Mouse (Mus musculus) heart, postnatal 10 days (tissue): ENCODE measurements at regions not wholly inside any gene's neighbourhood (a gene's known extent, or its start where the extent isn't known, plus 50 kb on each side); places are given as distances from the start of the nearest gene placed in this dataset.

Experiments
- DNase-seq, 2 experiments: peaks; one replicate each; pipeline ENCODE4 v3.0.0; 2021
- intact Hi-C: fragments of 180-260 bp; cut with DNase I; formaldehyde crosslinking; loops from one replicate; pipeline ENCODE4 v1.15.1; 2025

GRCm38 (mm10) chrX:13014051-13014450 is 57.2 kb upstream of the Usp9x start:
- no peak for DNase-seq
- intact Hi-C loops: no loop called here

GRCm38 (mm10) chrX:13013086-13013485 is 58.2 kb upstream of the Usp9x start:
- DNase-seq: no peak
- intact Hi-C loops: no loop called here

GRCm38 (mm10) chrX:12990777-12991176 is 80.5 kb upstream of the Usp9x start:
- intact Hi-C loops: no loop called here
- DNase-seq: no peak

- no peak for DNase-seq
- intact Hi-C loops: loop anchor here (10.0 kb wide), 1 partner anchor 163 kb away; no protein-coding TSS in a partner anchor
Measured at GRCm38 (mm10) chrX:12977676-12978075, 93.6 kb upstream of the Usp9x start.

GRCm38 (mm10) chrX:12968979-12969746 is 102.1 kb upstream of the Usp9x start:
- no peak for DNase-seq
- intact Hi-C loops: no loop called here

- DNase-seq: peak; percentile 40 to 44
- intact Hi-C loops: no loop called here
Measured at GRCm38 (mm10) chrX:12959467-12960314, 111.6 kb upstream of the Usp9x start.

- intact Hi-C loops: no loop called here
Measured at GRCm38 (mm10) chrX:12958873-12959272, 112.4 kb upstream of the Usp9x start.

GRCm38 (mm10) chrX:12950928-12951660 is 120.2 kb upstream of the Usp9x start:
- intact Hi-C loops: no loop called here
- peak; percentile 27 to 29 for DNase-seq

More at GRCm38 (mm10) chrX:12958873-12959272, 112.4 kb upstream of the Usp9x start:
- DNase-seq: no peak

- intact Hi-C loops: no loop called here
- no peak for DNase-seq
Measured at GRCm38 (mm10) chrX:12942451-12942850, 128.8 kb upstream of the Usp9x start.

GRCm38 (mm10) chrX:12936406-12937172 is 134.7 kb upstream of the Usp9x start:
- peak; percentile 40 to 45 for DNase-seq
- intact Hi-C loops: no loop called here

GRCm38 (mm10) chrX:12933294-12933807 is 137.9 kb upstream of the Usp9x start:
- no peak for DNase-seq
- intact Hi-C loops: no loop called here

GRCm38 (mm10) chrX:12930242-12930641 is 141.1 kb upstream of the Usp9x start:
- no peak for DNase-seq
- intact Hi-C loops: no loop called here

GRCm38 (mm10) chrX:12927797-12928589 is 143.3 kb upstream of the Usp9x start:
- peak in 1 of 2 experiments; percentile 22 for DNase-seq
- intact Hi-C loops: no loop called here

GRCm38 (mm10) chrX:12924705-12925644 is 146.3 kb upstream of the Usp9x start:
- intact Hi-C loops: no loop called here
- no peak for DNase-seq

- intact Hi-C loops: no loop called here
- no peak for DNase-seq
Measured at GRCm38 (mm10) chrX:12919576-12919975, 151.7 kb upstream of the Usp9x start.

- intact Hi-C loops: no loop called here
- DNase-seq: peak; percentile 8 to 12
Measured at GRCm38 (mm10) chrX:12917105-12917504, 154.2 kb upstream of the Usp9x start.

- peak in 1 of 2 experiments; percentile 6 for DNase-seq
- intact Hi-C loops: no loop called here
Measured at GRCm38 (mm10) chrX:12916684-12917083, 154.6 kb upstream of the Usp9x start.

- no peak for DNase-seq
- intact Hi-C loops: no loop called here
Measured at GRCm38 (mm10) chrX:12900256-12900655, 138.4 kb upstream of the Med14 start.
